Mouse (Mus musculus) gastrocnemius, postnatal 36 days (tissue): ENCODE data around the gene Aldh3a2. TPM values are rescaled to one million over a fixed set of nuclear protein-coding genes. Genes with fewer than 3 reads are reported as not detected.
"Not testable (repeated sequence)": the region's sequence is repeated elsewhere in the genome, so short reads cannot be mapped to it uniquely, and the experiment has no call there.

Experiments
- DNase-seq, 2 experiments: peaks; one replicate each; pipeline ENCODE4 v3.0.0; 2022
- intact Hi-C: fragments of 180-260 bp; cut with DNase I; formaldehyde crosslinking; loops from one replicate; pipeline ENCODE4 v1.15.1; 2025
- long read RNA-seq, 2 experiments: library from polyadenylated mRNA; stranded (forward); transcript quantifications; one replicate each; pipeline ENCODE4 v2.0.0; 2021
- total RNA-seq, 2 experiments: library from RNA; stranded (reverse); gene quantifications; 2 replicates each; pipeline ENCODE4 v1.2.3; 2021

Aldh3a2 gene
- 10 to 100 TPM; 12.1 to 14.4 TPM for total RNA-seq
- long read RNA-seq, experiment 1, partial matches to known transcripts = 0 of 5 reads
- long read RNA-seq, experiment 1, other reads (novel, unspliced or antisense) = 2 of 5 reads
- long read RNA-seq, experiment 2, partial matches to known transcripts = 1 of 6 reads
- long read RNA-seq, experiment 2, other reads (novel, unspliced or antisense) = 2 of 6 reads

- intact Hi-C loops = no loop called here
- DNase-seq = peak; percentile 92
These were observed at the start of gene Aldh3a2 for GRCm38 (mm10) chr11:61266551-61267533. Gene Aldh3a2 (minus strand): TSS chr11:61267464.

DNA sequence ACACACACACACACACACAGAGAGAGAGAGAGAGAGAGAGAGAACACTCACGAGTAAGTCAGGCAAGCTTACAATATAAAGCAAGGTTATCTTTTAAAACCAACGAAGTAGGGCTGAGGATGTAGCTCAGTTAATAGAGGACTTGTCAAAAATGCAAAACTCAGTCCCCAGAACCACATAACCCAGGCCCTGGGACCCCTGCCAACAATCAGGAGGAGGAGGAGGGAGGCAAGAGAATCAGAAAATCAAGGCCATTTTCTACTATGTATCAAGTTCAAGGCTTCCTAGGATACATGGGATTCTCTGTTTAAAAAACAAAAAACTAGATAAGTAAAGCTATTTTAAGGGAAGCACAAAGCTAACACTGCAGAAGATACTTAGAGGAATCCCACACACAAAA, 49.6 kb upstream of the Aldh3a2 start:
- DNase-seq = no peak
- intact Hi-C loops = no loop called here

DNA sequence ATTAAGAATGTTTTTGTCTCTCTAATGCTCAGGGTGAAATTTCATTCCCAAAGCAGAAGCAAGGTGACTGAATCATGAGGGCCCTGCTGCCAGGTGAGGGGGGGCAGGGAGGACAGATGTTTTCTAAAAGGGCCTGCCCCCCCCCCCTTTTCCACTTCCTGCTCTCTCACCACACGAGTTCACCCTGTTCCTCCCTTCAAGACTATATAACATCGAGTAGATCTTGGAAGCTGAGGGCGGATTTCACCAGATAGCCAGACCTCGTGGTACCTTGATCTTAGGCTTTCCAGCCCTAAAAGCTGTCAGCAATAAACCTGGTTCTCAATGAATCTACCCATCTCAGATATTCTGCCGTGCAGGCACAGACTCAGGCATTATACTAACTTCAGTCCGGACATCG, 43.1 kb upstream of the Aldh3a2 start:
- no peak for DNase-seq
- intact Hi-C loops = no loop called here

DNA sequence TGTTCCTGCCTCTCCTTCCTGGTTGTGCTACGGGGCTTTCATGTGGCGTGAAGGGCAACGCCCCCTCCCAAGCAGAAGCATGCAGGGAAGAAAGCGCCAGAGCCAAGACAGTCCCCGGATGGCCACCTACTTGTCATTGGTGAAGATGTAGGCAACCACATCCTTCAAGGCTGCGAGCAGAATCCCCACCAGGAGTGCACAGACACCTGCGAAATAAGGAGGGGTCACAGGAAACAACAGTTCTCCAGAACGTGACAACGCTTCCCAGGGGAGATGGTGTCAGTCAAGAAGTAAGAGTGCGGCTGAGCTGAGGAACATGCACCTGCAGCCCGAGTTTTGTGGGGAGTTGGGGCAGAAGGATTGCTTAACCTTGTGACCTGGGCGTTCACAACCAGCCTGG, 42.6 kb upstream of the Aldh3a2 start:
- no peak for DNase-seq
- intact Hi-C loops = no loop called here

DNA sequence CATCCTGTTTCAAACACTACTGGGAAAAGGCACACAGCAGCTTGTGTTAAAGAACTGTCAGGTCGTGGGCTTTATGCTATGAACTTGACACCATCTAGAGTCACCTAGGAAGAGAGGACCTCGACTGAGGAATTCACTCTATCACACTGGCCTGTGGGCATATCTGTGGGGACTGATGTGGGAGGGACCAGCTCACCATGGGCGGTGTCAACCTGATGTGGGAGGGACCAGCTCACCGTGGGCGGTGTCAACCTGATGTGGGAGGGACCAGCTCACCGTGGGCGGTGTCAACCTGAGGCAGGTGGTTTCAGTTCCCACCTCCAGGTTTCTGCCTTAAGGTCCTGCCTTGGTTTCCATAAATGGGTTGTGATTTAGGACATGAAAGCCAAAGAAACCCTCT, 40.5 kb upstream of the Aldh3a2 start:
- DNase-seq = no peak
- intact Hi-C loops = no loop called here

DNA sequence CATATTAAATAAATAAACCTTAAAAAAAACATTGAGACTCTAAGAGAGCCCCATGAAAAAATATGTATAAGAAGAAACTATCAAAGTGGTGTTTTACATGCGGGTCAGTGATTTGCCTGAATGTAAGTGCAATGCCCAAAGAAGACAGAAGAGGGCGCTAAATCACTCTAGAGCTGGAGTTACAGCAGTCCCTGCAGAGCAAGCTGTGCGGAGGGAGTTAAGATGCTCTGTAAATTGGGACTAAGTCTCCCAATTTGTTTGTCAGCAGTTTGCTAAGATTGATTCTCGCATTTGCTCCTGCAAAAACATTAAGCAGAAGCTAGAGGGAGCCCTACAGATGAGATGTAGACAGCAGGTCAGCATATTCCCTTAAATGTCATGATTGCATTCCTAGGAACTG, 38.1 kb upstream of the Aldh3a2 start:
- peak in 1 of 2 experiments; percentile 20 for DNase-seq
- intact Hi-C loops = no loop called here

- intact Hi-C loops, DNase-seq: not testable (repeated sequence)
These were observed 37.3 kb upstream of the Aldh3a2 start for GRCm38 (mm10) chr11:61304535-61304934.

- DNase-seq = peak in 1 of 2 experiments; percentile 21
- intact Hi-C loops = no loop called here
These were observed 33.6 kb upstream of the Aldh3a2 start for GRCm38 (mm10) chr11:61300716-61301392.

- DNase-seq = no peak
- intact Hi-C loops = no loop called here
These were observed 32.9 kb upstream of the Aldh3a2 start for GRCm38 (mm10) chr11:61300205-61300604.

- no peak for DNase-seq
- intact Hi-C loops = no loop called here
These were observed 30.6 kb upstream of the Aldh3a2 start for GRCm38 (mm10) chr11:61297901-61298300.

GRCm38 (mm10) chr11:61297326-61297725, 30.1 kb upstream of the Aldh3a2 start:
- no peak for DNase-seq
- intact Hi-C loops = no loop called here

DNA sequence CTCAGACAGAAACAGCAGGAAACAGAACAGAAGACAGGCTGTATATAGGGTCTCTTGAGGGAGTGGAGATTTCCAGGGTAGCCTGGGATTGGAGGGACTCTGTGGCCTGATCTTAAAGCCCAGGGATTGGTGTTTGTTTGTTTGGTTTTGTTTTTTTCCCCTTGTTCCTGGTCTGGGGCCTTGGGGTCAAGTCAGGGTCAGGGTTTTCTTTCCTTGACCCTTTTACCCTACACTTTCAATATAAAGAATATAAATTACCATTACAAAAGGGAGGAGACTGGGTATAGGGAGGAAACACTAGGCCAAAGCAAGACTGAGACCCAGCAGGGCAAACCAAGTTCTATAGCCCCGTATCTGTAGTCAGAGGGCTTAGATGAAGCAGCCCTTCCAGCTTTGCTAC, 29.3 kb upstream of the Aldh3a2 start:
- intact Hi-C loops = no loop called here
- no peak for DNase-seq

- intact Hi-C loops = no loop called here
- no peak for DNase-seq
These were observed 28.3 kb upstream of the Aldh3a2 start for GRCm38 (mm10) chr11:61295556-61295955.

- intact Hi-C loops = no loop called here
- DNase-seq = no peak
These were observed 27.2 kb upstream of the Aldh3a2 start for GRCm38 (mm10) chr11:61294431-61294830.

GRCm38 (mm10) chr11:61293251-61293650, 26.0 kb upstream of the Aldh3a2 start:
- intact Hi-C loops = no loop called here

DNA sequence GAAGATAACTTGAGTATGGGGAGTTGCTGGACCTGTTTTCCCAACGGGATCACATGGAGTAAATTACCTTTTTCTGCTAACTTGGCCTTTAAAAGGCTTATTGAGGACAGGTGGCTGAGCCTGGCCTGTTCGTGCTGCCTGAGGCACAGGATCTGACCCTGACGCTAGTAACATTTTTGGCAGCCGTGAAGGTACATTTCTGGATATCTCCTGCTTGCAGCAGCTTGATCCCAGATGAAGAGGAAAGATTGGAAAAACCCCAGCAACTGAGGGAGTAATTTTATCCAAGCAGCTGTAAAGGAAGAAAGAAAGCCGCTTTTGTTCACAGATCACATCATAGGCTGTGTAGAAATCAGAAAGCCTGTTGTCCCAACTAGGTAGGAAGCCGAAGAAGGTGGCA, 17.1 kb upstream of the Aldh3a2 start:
- intact Hi-C loops = no loop called here

More at GRCm38 (mm10) chr11:61293251-61293650, 26.0 kb upstream of the Aldh3a2 start:
- DNase-seq = no peak

DNA sequence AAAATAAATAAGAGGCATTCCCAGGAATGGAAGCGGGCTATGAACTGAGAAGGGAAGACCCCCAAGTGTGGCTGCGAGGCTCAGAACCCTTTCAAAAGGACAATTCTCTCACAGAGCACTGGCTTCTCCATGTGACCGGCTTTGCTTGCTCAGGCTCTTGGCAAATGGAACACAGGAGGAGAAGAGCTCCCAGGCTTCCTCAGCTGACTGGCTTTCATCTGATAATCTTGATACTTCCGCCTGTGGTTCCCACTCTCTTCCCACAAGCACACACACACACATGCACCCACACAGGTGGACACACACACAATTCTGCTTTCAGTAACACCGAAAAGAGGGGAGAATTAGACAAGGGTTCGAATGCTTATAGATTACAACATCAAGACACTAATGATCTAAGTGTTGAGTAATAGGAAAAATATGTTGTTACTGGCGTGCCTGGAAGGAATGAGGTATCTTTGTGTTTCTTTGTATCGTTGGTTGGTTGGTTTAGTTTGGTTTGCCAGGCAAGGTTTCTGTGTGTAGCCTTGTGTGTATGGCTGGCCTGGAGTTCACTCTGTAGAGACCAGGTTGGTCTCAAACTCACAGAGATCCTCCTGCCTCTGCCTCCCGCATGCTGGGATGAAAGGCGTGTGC, 16.3 kb upstream of the Aldh3a2 start:
- DNase-seq = no peak
- intact Hi-C loops = no loop called here

More for the DNA sequence above, 17.1 kb upstream of the Aldh3a2 start:
- no peak for DNase-seq

DNA sequence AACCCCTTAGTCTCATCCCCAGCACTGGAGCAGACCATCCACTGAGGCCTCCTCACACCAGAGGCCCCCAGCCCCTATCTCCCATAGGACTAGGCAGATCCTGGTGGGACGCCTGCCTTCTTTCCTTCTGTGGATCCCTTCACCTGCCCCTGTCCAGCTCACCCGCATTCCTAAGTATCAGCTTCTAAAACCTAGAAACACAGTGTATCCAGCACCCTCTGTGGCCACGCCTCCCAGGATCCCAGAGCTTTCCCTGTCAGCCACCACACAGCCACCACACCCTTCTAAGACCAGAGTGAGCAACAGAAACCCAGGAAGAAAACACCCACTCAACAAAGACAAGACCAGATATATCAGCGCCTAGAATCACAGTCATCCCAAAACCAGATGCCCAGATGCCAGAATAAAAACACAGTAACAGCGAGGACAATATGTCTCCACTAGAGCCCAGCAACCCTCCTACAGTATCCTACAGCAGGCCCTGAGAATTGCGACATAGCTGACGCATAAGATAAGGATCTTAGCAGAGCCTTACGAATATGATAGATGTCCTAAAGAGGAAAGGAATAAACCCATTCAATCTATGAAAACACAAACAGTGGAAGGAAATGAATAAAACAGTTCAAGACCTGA, 11.3 kb upstream of the Aldh3a2 start:
- DNase-seq = no peak
- intact Hi-C loops = loop anchor here (5.0 kb wide), 1 partner anchor 1304 kb away; no protein-coding TSS in a partner anchor

DNA sequence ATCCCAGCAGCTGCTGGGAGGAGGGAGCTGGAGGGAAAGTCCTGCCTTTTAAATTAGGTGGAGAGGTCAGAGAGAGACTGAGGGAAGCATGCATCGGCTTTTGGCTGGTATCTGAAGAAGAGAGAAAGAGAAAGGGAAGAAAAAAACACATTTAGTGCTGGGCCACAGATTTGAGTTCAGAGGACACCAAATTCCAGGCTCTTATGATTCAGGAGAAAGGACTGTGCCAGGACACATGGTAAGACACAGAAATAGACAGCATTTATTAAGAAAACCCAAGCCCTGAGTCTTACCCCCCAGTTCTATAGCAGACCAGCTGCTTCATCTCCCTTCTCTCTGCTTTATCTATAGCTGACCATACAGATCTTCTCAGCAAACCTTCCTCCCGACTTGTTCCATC, 10.7 kb upstream of the Aldh3a2 start:
- DNase-seq = no peak
- intact Hi-C loops = loop anchor here (5.0 kb wide), 1 partner anchor 1304 kb away; no protein-coding TSS in a partner anchor

- intact Hi-C loops = loop anchor here (5.0 kb wide), 1 partner anchor 1306 kb away; no protein-coding TSS in a partner anchor
- DNase-seq = no peak
These were observed 9.2 kb upstream of the Aldh3a2 start for GRCm38 (mm10) chr11:61276482-61276881.
